In genomic region chr17:57061069-57061468, GRCm38 (mm10) we compare ENCODE assay signal across 8 mouse cellular contexts. TPM values are rescaled to one million over a fixed set of nuclear protein-coding genes. Genes with fewer than 3 reads are reported as not detected.
A peak's percentile ranks its signal among the peaks of the same experiment; 100 is the strongest.
DNase-seq lines count a peak whose midpoint lies in the region; ATAC-seq lines count a peak whose summit lies in the region.

No protein-coding gene starts in this region.

- no peaks in the 10 kb centered on the region for H3K9me3 ChIP-seq in liver, embryonic 11.5 days (ENCODE audit: control insufficient read depth, low read length)
- no peaks in the 10 kb centered on the region for H3K9me3 ChIP-seq in embryonic facial prominence, embryonic 13.5 days
- H3K9me3 ChIP-seq in midbrain, embryonic 12.5 days = no peaks in the 10 kb centered on the region

- H3K27me3 ChIP-seq in liver, embryonic 11.5 days (replicated peaks; ENCODE audit: control insufficient read depth, insufficient read depth, low read length) = peaks cover 39% of the 10 kb centered on the region
- H3K27me3 ChIP-seq in embryonic facial prominence, embryonic 13.5 days = peaks cover 51% of the 10 kb centered on the region
- H3K27me3 ChIP-seq in midbrain, embryonic 12.5 days = peaks cover 43% of the 10 kb centered on the region

- H3K27ac ChIP-seq in liver, embryonic 11.5 days (ENCODE audit: low read depth, low read length) = no peak overlapping the region
- H3K27ac ChIP-seq in embryonic facial prominence, embryonic 13.5 days = no peak overlapping the region
- no peak overlapping the region for H3K27ac ChIP-seq in midbrain, embryonic 12.5 days (replicated peaks)

- H3K4me1 ChIP-seq in liver, embryonic 11.5 days (replicated peaks; ENCODE audit: control insufficient read depth, insufficient read depth, low read length) = peaks cover 26% of the 10 kb centered on the region
- peaks cover 22% of the 10 kb centered on the region for H3K4me1 ChIP-seq in embryonic facial prominence, embryonic 13.5 days
- peaks cover 30% of the 10 kb centered on the region for H3K4me1 ChIP-seq in midbrain, embryonic 12.5 days

- no peak overlapping the region for H3K9ac ChIP-seq in liver, embryonic 11.5 days (ENCODE audit: low read depth, low read length)
- H3K9ac ChIP-seq in embryonic facial prominence, embryonic 13.5 days = no peak overlapping the region
- no peak overlapping the region for H3K9ac ChIP-seq in midbrain, embryonic 12.5 days (replicated peaks)

- no peak overlapping the region for H3K4me3 ChIP-seq in liver, embryonic 11.5 days (ENCODE audit: low read depth, low read length)
- H3K4me3 ChIP-seq in embryonic facial prominence, embryonic 13.5 days = peak overlapping the region; percentile 81; the same call in 1 of the 2 replicates
- H3K4me3 ChIP-seq in midbrain, embryonic 12.5 days = peak overlapping the region; percentile 79

- H3K4me2 ChIP-seq in liver, embryonic 11.5 days = peak overlapping the region; percentile 97
- H3K4me2 ChIP-seq in embryonic facial prominence, embryonic 13.5 days = peak overlapping the region; percentile 82
- peak overlapping the region; percentile 83 for H3K4me2 ChIP-seq in midbrain, embryonic 12.5 days (replicated peaks)

- 32% methylated on average over 10 of the region's 10 CpGs for WGBS in liver, embryonic 11.5 days
- 41% methylated on average over 10 of the region's 10 CpGs for WGBS in embryonic facial prominence, embryonic 13.5 days
- WGBS in midbrain, embryonic 12.5 days = 44% methylated on average over 10 of the region's 10 CpGs

- DNase-seq in liver, embryonic 11.5 days (ENCODE audit: low spot score) = no peak
- no peak for DNase-seq in liver
- no peak for DNase-seq in spleen, postnatal 14 days (ENCODE audit: low spot score in 2 of 2)
- no peak for DNase-seq in testis, postnatal 14 days (ENCODE audit: low spot score)
- DNase-seq in Muller cell, postnatal 12 days (ENCODE audit: inconsistent ontology term) = no peak

- ATAC-seq in liver, embryonic 11.5 days (replicated peaks; ENCODE audit: low FRiP score) = no peak
- ATAC-seq in embryonic facial prominence, embryonic 13.5 days (ENCODE audit: insufficient number of reproducible peaks, insufficient read depth, low FRiP score, low TSS enrichment, low read depth) = no peak
- peak; percentile 19 for ATAC-seq in inflammation-experienced regulatory T-cells, adult 6 months
- no peak for ATAC-seq in midbrain, embryonic 12.5 days (ENCODE audit: low FRiP score, low read depth)

- H3K36me3 ChIP-seq in liver, embryonic 11.5 days (ENCODE audit: control insufficient read depth, insufficient read depth, low read length) = no peaks in the 10 kb centered on the region
- H3K36me3 ChIP-seq in embryonic facial prominence, embryonic 13.5 days = peaks cover 4% of the 10 kb centered on the region; the same call in 1 of the 2 replicates
- peaks cover 7% of the 10 kb centered on the region; the same call in 1 of the 2 replicates for H3K36me3 ChIP-seq in midbrain, embryonic 12.5 days

RNA-seq across cellular contexts. Expression of gene Slc25a23, which starts 1.4 kb away (rescaled TPM):
- polyA plus RNA-seq in liver, embryonic 11.5 days (2014; fragmentation: Nextera tagmentation; extraction: Ambion mirVana) = 5.2 and 6.3 TPM in 2 replicates
- polyA plus RNA-seq in embryonic facial prominence, embryonic 13.5 days (2015; fragmentation: Nextera tagmentation; extraction: Ambion mirVana) = 9.1 TPM in 2 replicates
- polyA plus RNA-seq in inflammation-experienced regulatory T-cells, adult 6 months (2017; shearing (Covaris generic)) = 1 to 10 TPM; 1.0 to 3.1 (median 2.6) TPM
- polyA plus RNA-seq in midbrain, embryonic 12.5 days (2016; fragmentation: Nextera tagmentation; extraction: Ambion mirVana) = 19.0 and 22.3 TPM in 2 replicates

RNA-seq across cellular contexts. Expression of gene Crb3, which starts 2.2 kb away (rescaled TPM):
- 3.2 and 3.4 TPM in 2 replicates for polyA plus RNA-seq in liver, embryonic 11.5 days (2014; fragmentation: Nextera tagmentation; extraction: Ambion mirVana)
- polyA plus RNA-seq in embryonic facial prominence, embryonic 13.5 days (2015; fragmentation: Nextera tagmentation; extraction: Ambion mirVana) = 7.3 and 7.9 TPM in 2 replicates
- polyA plus RNA-seq in inflammation-experienced regulatory T-cells, adult 6 months (2017; shearing (Covaris generic)) = 1 to 10 TPM in 1 of 3 experiments, under 1 TPM in 2; 0.94 to 2.4 (median 0.99) TPM
- 0.31 and 1.5 TPM in 2 replicates for polyA plus RNA-seq in midbrain, embryonic 12.5 days (2016; fragmentation: Nextera tagmentation; extraction: Ambion mirVana)

RNA-seq across cellular contexts. Expression of gene Dennd1c, which starts 17.2 kb away (rescaled TPM):
- polyA plus RNA-seq in liver, embryonic 11.5 days (2014; fragmentation: Nextera tagmentation; extraction: Ambion mirVana) = 2.1 and 2.2 TPM in 2 replicates
- 1.6 and 2.4 TPM in 2 replicates for polyA plus RNA-seq in embryonic facial prominence, embryonic 13.5 days (2015; fragmentation: Nextera tagmentation; extraction: Ambion mirVana)
- polyA plus RNA-seq in inflammation-experienced regulatory T-cells, adult 6 months (2017; shearing (Covaris generic)) = 100 to 1,000 TPM; 183 to 288 (median 219) TPM
- 2.4 and 3.3 TPM in 2 replicates for polyA plus RNA-seq in midbrain, embryonic 12.5 days (2016; fragmentation: Nextera tagmentation; extraction: Ambion mirVana)

RNA-seq across cellular contexts. Expression of gene Slc25a41, which starts 19.6 kb away (rescaled TPM):
- polyA plus RNA-seq in liver, embryonic 11.5 days (2014; fragmentation: Nextera tagmentation; extraction: Ambion mirVana) = not detected in 2 replicates
- not detected in 2 replicates for polyA plus RNA-seq in embryonic facial prominence, embryonic 13.5 days (2015; fragmentation: Nextera tagmentation; extraction: Ambion mirVana)
- not detected for polyA plus RNA-seq in inflammation-experienced regulatory T-cells, adult 6 months (2017; shearing (Covaris generic))
- polyA plus RNA-seq in midbrain, embryonic 12.5 days (2016; fragmentation: Nextera tagmentation; extraction: Ambion mirVana) = 0.19 TPM in 1 of 2 replicates, not detected in the other

RNA-seq across cellular contexts. Expression of gene Tubb4a, which starts 26.5 kb away (rescaled TPM):
- 4.5 and 5.0 TPM in 2 replicates for polyA plus RNA-seq in liver, embryonic 11.5 days (2014; fragmentation: Nextera tagmentation; extraction: Ambion mirVana)
- polyA plus RNA-seq in embryonic facial prominence, embryonic 13.5 days (2015; fragmentation: Nextera tagmentation; extraction: Ambion mirVana) = 9.4 and 10.3 TPM in 2 replicates
- polyA plus RNA-seq in inflammation-experienced regulatory T-cells, adult 6 months (2017; shearing (Covaris generic)) = 1 to 10 TPM; 2.2 to 5.4 (median 3.9) TPM
- 189 and 205 TPM in 2 replicates for polyA plus RNA-seq in midbrain, embryonic 12.5 days (2016; fragmentation: Nextera tagmentation; extraction: Ambion mirVana)

Comparison
In these comparisons a context has a peak if more than half of its experiments do, and no peak if none do; other contexts are left out.
1. RNA of gene Dennd1c, which starts 17.2 kb away (polyA plus RNA-seq): 183 to 288 TPM in inflammation-experienced regulatory T-cells, adult 6 months; 2.4 to 3.3 TPM in midbrain, embryonic 12.5 days, 2.1 to 2.2 TPM in liver, embryonic 11.5 days and 1.6 to 2.4 TPM in embryonic facial prominence, embryonic 13.5 days; every median in the first group is over 10 times any median in the second.
2. Peak in every context shown above with its lines, with median percentiles within 50 percentile points of each other: H3K4me2 ChIP-seq.